Mouse (Mus musculus) myocyte (in vitro differentiated cells): ENCODE measurements around the gene Mbtps1.

ENCODE experiments used
- MAX ChIP-seq: IDR thresholded peaks from one replicate; pipeline ENCODE4 v1.6.1; 2011; ENCODE audit warnings: low read depth, mild to moderate bottlenecking, control low read depth
- POLR2A ChIP-seq: IDR thresholded peaks from one replicate; pipeline ENCODE4 v1.6.1; 2011; ENCODE audit warnings: low read depth, mild to moderate bottlenecking, control low read depth, moderate library complexity; ENCODE audit not compliant: insufficient read length

DNA sequence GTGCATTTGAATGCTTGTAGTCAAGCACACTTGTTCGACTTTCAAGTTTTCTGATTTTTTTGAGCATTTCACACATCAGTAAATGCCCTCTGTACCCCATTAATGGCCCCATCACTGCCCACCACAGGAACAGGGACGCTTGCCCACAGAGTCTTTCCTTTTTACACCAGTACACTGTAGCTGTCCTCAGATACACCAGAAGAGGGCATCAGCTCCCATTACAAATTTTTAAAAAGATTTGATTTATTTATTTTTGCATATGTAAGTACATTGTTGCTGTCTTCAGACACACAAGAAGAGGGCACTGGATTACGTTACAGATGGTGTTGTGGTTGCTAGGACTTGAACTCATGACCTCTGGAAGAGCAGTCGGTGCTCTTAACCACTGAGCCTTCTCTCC, 29.8 kb upstream of the Mbtps1 start:
- no peak for TF ChIP-seq MAX
- no peak for TF ChIP-seq POLR2A
